Mouse (Mus musculus): ENCODE measurements at regions not wholly inside any gene's neighbourhood (a gene's known extent, or its start where the extent isn't known, plus 50 kb on each side); places are given as distances from the start of the nearest gene placed in this dataset.

GRCm38 (mm10) chr4:150800774-150801173 lies 52.9 kb upstream of the Errfi1 start:
- TF ChIP-seq GATA4 (IDR thresholded peaks at IDR 0.05; ENCODE audit: insufficient replicate concordance, low read length): peak; percentile 82; the same call in 1 of the 2 replicates

- TF ChIP-seq GATA4 (IDR thresholded peaks at IDR 0.05; ENCODE audit: insufficient replicate concordance, low read length): no peak; the same call in 1 of the 2 replicates
These were observed 53.9 kb upstream of the Errfi1 start for GRCm38 (mm10) chr4:150799550-150800398.

DNA sequence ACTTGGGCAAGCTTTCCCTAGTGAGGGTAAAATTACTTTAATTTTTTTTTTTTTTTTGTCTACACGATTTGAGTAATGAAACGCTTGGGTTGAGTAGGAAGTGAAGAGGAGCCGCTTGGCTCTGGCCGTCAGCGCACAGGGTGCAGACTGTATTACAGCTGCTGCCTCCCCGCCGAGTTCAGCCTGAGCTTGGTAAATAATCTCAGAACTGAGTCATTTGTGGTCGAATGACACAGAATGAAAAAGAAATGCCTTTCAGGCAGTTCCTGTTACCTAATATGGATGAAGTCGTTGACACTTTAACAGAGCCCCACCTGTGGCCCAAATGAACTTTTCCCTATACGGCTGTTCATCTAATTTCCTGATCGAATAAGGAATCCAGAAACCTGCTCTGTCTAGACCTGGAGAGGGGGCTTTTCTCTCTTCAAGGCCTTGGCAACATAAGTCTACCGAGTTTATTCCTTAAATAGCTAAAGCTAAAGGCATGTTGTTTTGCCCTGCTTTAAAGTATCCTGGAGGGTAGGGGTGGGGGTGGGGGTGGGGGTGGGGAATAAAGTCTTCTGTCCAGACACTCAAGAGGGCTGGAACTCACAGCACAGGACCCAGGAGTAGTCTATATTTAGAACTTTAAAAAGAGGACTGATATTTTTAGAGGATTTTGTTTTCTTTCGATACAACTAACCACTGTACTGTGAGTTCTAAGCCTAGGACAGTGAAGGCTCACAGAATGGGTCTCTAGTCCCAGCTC lies 54.8 kb upstream of the Errfi1 start:
- no peak for TF ChIP-seq GATA4 (IDR thresholded peaks at IDR 0.05; ENCODE audit: insufficient replicate concordance, low read length)

DNA sequence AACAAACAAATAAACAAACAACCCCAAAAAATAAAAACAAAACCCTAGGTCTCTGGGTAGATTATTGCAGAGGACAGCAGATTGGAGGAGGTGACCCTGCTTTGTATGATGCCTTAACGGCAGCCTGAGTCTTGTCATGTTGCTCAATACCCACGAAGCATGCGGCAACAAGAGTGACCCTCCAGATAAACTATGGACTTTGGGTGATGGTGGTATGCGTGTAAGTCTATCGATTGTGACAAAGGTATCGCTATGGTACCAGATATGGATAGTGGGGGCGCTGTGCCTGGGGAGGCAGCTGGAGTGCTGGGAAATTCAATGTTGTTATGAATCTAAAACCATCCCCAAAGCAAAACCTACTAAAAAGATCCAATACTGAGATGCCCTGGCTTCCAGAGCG lies 55.4 kb upstream of the Errfi1 start:
- peak; percentile 86 for TF ChIP-seq GATA4 (IDR thresholded peaks at IDR 0.05; ENCODE audit: insufficient replicate concordance, low read length)

DNA sequence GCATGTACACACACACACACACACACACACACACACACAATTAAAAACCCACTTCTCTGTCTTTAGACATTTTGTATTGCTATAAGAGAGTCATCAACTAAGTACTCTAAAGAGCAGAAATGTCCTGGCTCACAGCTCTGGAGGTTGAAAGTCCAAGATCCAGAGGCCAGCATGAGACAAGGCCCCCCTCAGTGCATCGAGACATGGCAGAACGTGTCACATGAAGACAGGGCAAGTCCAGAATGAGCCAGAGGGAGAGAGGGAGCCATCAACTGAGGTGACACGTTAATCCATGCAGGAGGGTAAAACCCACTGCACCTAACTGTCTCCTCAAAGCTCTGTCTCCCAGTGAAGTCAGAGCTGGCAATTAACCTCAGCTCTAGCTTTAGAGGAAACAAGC lies 56.7 kb upstream of the Errfi1 start:
- TF ChIP-seq GATA4 (IDR thresholded peaks at IDR 0.05; ENCODE audit: insufficient replicate concordance, low read length): no peak

GRCm38 (mm10) chr4:150794878-150795277 lies 58.8 kb upstream of the Errfi1 start:
- TF ChIP-seq GATA4 (IDR thresholded peaks at IDR 0.05; ENCODE audit: insufficient replicate concordance, low read length): no peak

DNA sequence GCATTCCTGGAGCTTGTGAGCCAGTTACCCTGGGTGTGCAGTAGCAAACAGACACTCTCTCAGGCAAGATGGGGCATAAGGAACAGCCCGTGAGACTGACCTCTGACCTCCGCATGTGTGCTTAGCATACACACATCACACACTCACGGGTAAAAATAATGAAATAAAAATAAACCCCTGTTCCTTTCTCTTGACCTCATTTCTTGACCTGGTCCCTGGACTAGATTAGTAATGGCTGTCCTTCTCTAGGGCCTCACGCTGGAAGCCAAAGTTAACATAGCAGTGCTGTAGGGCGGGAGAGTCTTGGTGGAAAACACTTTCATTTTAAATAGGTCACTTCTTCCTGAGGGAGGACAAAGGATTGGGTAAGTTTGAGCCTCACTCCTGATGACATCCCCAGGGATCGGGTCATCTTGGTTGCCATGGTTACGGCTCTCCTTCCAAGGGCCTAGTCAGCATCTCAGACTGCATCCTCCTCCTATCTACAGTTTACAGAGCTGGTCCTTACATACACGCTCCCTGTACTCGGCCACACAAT lies 59.4 kb upstream of the Errfi1 start:
- no peak for TF ChIP-seq GATA4 (IDR thresholded peaks at IDR 0.05; ENCODE audit: insufficient replicate concordance, low read length)

DNA sequence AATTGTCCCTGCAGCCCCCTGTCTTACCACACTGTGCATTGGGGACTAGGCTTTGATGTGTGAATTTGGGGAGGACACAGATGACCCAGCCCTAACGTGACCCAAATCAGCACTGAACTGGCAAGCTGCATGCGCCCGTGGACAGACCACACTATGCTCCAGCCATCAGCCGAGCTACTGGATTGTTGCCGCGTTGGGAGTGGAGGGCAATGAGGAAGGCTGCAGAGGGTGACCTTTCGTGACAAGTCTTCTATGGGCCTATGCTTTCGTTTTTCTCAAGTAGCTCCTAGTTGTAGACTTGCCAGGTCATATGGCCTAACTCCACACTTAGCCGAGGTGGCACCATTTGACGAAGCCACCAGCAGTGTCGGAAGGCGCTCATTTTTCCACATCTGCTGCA lies 60.6 kb upstream of the Errfi1 start:
- TF ChIP-seq GATA4 (IDR thresholded peaks at IDR 0.05; ENCODE audit: insufficient replicate concordance, low read length): no peak

DNA sequence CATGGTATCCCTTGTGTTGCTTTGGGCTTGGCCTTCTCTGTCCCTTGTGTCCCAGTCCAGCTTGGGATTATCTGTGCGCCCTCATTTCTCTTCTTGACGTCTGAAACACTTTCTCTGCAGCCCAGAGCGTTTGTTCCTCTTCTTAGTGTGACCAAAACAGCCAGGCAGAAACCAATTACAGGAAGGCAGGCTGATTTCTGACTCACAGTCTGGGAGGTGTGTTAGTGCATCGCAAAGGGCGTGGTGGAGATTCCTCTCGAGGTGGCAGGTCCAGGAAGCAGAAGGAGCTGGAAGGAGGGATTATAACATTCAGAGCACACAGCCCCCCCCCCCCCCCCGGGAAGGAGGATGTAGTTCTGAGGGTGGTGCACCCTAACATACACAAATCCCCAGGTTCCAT lies 64.6 kb upstream of the Errfi1 start:
- TF ChIP-seq GATA4 (IDR thresholded peaks at IDR 0.05; ENCODE audit: insufficient replicate concordance, low read length): no peak

GRCm38 (mm10) chr4:150787113-150787512 lies 66.6 kb upstream of the Errfi1 start:
- no peak for TF ChIP-seq GATA4 (IDR thresholded peaks at IDR 0.05; ENCODE audit: insufficient replicate concordance, low read length)

DNA sequence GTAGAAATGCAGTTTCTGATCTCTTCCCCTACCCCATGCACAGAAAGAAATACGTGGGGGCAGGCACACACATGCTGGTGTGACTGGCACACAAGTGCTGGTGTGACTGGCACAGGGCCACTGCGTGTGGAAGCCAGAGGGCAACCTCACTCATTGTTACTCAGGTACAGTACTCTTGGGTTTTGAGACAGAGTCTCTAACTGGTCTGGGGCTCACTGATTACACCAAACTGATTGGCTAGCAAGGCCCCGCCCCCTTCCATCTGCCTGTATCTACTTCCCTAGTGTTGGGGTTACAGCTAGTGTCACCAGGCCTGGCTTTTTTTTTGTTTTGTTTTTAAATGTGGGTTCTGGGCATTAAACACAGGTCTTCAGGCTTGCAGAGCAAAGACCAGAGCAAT lies 67.1 kb upstream of the Errfi1 start:
- no peak for TF ChIP-seq GATA4 (IDR thresholded peaks at IDR 0.05; ENCODE audit: insufficient replicate concordance, low read length)

DNA sequence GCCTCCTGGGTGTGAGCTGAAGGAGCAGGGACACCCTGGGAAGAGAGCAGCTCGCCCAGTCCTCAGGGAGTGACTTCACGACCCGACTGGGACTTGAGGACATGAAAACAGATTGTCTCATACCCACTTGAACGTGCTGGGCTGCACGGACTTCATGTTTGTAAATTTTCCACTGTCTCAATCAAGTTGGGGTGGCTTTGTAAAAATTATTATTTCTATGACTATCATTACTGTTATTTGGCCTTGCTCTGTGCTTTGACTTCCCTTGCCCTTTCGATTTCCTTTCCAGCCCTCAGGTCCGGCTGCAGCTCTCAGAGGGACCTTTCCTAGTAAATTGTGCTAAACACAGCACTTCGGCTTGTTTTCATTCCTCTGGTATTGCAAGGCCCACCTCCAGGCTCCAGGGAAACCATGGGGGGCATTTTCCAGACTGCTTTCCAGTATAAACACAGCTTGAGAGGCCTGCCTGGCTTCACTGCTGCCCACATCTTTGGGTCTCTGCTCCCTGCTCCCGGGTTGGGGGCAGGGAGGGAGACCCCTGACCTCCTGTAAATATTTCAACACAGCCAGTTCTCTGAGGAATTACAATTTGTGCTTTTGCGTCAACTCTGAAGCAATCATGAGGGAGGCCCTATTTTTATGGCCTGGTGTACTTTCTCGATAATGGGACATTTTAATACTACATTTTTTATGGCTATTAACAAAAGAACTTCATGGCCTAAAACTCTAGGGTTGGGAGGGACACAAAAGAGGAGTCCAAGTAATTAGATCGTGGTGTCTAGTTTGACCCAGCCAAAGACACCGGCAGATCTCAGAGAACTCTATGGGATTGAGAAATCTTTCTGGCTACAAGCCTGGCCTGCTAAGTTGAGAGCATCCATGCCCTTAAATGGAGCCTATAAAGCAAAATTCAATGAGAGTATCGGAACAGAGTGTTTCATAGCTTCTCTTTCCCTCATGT lies 68.9 kb upstream of the Errfi1 start:
- TF ChIP-seq GATA4 (IDR thresholded peaks at IDR 0.05; ENCODE audit: insufficient replicate concordance, low read length): peak; percentile 48; the same call in 1 of the 2 replicates

DNA sequence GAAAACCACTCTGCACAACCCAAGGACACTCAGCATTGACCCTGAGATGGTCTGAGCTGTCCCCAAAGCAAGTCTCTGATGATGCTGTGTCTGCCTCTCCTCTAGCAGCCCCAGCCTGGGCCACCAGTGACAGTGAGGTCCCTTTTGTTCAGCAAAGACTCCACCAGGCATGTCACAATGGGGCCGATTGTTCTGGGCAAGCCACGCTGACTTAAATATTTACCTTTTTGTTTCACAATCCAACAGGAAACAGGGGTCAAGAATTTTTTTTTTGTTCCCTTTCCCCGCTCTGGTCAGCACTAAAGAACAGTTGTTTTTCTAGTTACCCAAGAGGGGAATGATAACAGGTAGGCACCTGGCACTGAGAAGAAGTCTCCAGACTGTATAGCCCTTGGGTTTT lies 72.4 kb upstream of the Errfi1 start:
- peak; percentile 72 for TF ChIP-seq GATA4 (IDR thresholded peaks at IDR 0.05; ENCODE audit: insufficient replicate concordance, low read length)

- TF ChIP-seq GATA4 (IDR thresholded peaks at IDR 0.05; ENCODE audit: insufficient replicate concordance, low read length): no peak
These were observed 74.4 kb upstream of the Errfi1 start for GRCm38 (mm10) chr4:150779340-150779739.

DNA sequence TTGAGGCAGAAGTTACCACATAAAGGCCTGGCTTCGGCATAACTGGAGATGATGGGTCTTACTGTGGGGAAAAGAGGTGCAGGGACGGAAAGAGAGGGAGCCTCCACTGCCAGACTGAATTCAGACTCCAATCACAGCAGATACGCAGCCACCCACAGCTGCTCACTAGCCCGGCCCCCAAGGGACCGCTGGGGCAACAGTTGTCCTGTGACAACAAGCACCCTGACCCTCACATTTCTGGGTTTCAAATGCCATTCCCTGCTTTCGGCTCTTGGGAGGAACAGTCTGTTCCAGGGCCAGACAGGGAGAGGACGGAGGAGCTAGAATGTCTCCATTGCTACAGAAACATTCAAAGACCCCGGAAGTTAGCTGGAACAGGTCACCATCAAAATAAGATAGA lies 75.0 kb upstream of the Errfi1 start:
- no peak for TF ChIP-seq GATA4 (IDR thresholded peaks at IDR 0.05; ENCODE audit: insufficient replicate concordance, low read length)
